Comparison of ENCODE assay signal across 34 mouse cellular contexts in the genomic region with DNA sequence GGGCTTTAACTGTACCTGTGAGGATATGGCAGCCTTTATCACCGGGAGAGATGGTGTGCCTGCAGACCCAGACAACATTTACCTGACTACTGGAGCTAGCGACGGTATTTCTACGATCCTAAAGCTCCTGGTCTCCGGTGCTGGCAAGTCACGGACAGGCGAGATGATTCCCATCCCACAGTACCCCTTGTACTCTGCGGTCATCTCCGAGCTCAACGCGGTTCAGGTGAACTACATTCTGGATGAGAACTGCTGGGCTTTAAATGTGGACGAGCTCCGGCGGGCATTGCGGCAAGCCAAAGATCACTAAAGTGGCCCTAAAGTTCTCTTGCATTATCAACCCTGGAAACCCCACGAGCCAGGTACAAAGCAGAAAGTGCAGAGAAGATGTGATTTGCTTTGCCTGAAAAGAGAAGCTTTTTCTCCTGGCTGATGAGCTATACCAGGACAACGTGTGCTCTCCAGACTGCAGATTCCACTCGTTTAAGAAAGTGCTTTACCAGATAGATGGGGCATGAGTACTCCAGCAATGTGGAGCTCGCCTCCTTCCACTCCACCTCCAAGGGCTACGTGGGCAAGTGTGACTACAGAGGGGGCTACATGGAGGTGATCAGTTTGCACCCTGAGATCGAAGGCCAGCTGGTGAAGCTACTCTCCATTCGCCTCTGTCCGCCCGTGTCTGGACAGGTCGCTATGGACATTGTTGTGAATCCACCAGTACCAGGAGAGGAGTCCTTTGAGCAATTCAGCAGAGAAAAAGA. TPM values are rescaled to one million over a fixed set of nuclear protein-coding genes. Genes with fewer than 3 reads are reported as not detected.
"Had no signal": no experiment of that assay in that cellular context is flagged by ENCODE, and none has a peak within 500 bp of the region (broad histone marks: within the 10 kb centered on the region; RNA-seq: fewer than 3 reads in every experiment).

No protein-coding gene starts in this region.

- H3K27me3 ChIP-seq: heart, embryonic 15.5 days; hindbrain, embryonic 13.5 days; hindbrain, embryonic 15.5 days; kidney, embryonic 15.5 days; limb, embryonic 12.5 days had no signal

- H3K27ac ChIP-seq: heart, embryonic 13.5 days; heart, embryonic 15.5 days; hindbrain, embryonic 13.5 days; hindbrain, embryonic 15.5 days; hindbrain, postnatal 0 days; kidney, embryonic 15.5 days; kidney, postnatal 0 days; limb, embryonic 12.5 days; liver, embryonic 13.5 days; liver, embryonic 15.5 days had no signal

- H3K9me3 ChIP-seq: heart, embryonic 13.5 days; heart, embryonic 15.5 days; hindbrain, embryonic 13.5 days; hindbrain, embryonic 15.5 days; kidney, embryonic 15.5 days; limb, embryonic 12.5 days; liver, embryonic 13.5 days; liver, embryonic 15.5 days had no signal

- H3K36me3 ChIP-seq: heart, embryonic 13.5 days; heart, embryonic 15.5 days; hindbrain, embryonic 13.5 days; hindbrain, embryonic 15.5 days; kidney, embryonic 15.5 days; limb, embryonic 12.5 days; liver, embryonic 13.5 days; liver, embryonic 15.5 days had no signal

- H3K4me1 ChIP-seq: hindbrain, embryonic 13.5 days; hindbrain, embryonic 15.5 days; limb, embryonic 12.5 days had no signal

- DNase-seq: gastrocnemius, postnatal 14 days; gastrocnemius, postnatal 36 days; heart, adult 18-20 months; heart, postnatal 14 days; heart, postnatal 36 days; kidney, adult 11 months; kidney, adult 2 months; kidney, adult 9 months; kidney, postnatal 14 days; kidney, postnatal 36 days; layer of hippocampus, adult 9-11 months; layer of hippocampus, postnatal 36 days; left cerebral cortex, postnatal 4 days; liver; liver, embryonic 13.5 days had no signal

- H3K9ac ChIP-seq: heart, embryonic 13.5 days; heart, embryonic 15.5 days; hindbrain, embryonic 13.5 days; hindbrain, embryonic 15.5 days; kidney, embryonic 15.5 days; limb, embryonic 12.5 days; liver, embryonic 13.5 days; liver, embryonic 15.5 days had no signal

- H3K4me3 ChIP-seq: heart, embryonic 13.5 days; heart, embryonic 15.5 days; hindbrain, embryonic 13.5 days; hindbrain, embryonic 15.5 days; kidney, embryonic 15.5 days; limb, embryonic 12.5 days; liver, embryonic 13.5 days; liver, embryonic 15.5 days had no signal

RNA-seq across cellular contexts. Expression of a gene that starts 41.6 kb away (rescaled TPM):
- total RNA-seq: gastrocnemius, adult 18-20 months; gastrocnemius, adult 8-10 months; gastrocnemius, postnatal 14 days; gastrocnemius, postnatal 36 days; heart, postnatal 14 days; heart, postnatal 36 days; layer of hippocampus, adult 18-20 months; layer of hippocampus, postnatal 14 days; left cerebral cortex, postnatal 25 days had no signal
- polyA plus RNA-seq: heart, embryonic 11.5 days; heart, embryonic 13.5 days; heart, postnatal 0 days; hindbrain, embryonic 11.5 days; intestine, embryonic 16.5 days; kidney, embryonic 15.5 days; kidney, postnatal 0 days; limb, embryonic 12.5 days; liver, embryonic 11.5 days; liver, embryonic 13.5 days had no signal
